Mouse (Mus musculus) CD4-positive, CD25-positive, alpha-beta regulatory T cell, adult 4 months (primary cell): ENCODE results near the gene Rcn1. TPM values are rescaled to one million over a fixed set of nuclear protein-coding genes. Genes with fewer than 3 reads are reported as not detected.

Experiments used
- ATAC-seq: one replicate; pipeline ENCODE4 v1.8.0; 2017
- polyA plus RNA-seq, 2 experiments: library from polyadenylated mRNA; unstranded; fragments of 100-300 nt; shearing (Covaris generic); gene quantifications; one replicate each; pipeline ENCODE4 v1.2.1; 2017

Gene Rcn1
- polyA plus RNA-seq, 2 experiments from 2014 or later = 13.3 to 16.9 TPM

DNA sequence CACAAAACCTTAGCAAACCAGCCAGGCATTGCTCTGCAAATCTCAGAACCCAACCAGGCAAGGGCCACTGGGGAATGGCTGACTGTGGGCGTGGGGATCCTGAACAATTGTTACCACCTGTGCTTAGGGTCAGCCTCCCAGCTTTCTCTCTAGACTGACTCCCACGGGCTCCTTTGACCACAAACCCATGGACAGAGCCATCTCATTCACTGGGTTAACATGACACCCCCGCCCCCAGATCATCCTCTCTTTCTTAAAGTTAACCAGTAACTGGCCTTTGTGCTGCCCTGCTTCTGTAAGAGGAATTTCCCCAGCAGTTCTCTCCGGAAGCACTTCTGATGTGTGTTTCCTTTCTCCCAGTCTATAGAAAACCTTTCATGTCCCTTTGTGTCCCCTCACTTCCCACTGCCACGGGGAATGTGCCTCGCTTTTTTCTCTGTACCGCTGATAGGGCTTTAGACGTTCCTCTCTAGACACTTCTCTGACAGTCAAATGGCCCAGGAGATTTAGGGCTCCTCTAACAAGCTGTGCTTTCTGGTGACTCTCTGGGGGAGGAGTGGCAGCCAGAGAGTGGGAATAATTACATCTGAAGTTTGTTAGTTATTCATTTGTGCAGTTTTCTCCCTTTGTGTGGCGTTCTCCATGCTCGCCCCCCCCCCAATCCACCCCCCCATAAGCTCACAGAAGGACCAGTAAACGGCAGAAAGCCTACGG lies 62.6 kb downstream of the Rcn1 start:
- ATAC-seq = no peak

Other genes with a start within 250 kb of the Rcn1 start
- not detected for gene Them7, start 175.0 kb downstream of the Rcn1 start, polyA plus RNA-seq